Mouse (Mus musculus): ENCODE measurements around the gene Jag1.

Jag1 gene

GRCm38 (mm10) chr2:137064513-137064912, 51.9 kb downstream of the Jag1 start:
- no peak for DNase-seq (ENCODE audit: low read depth, low spot score)

GRCm38 (mm10) chr2:137063829-137064228, 52.6 kb downstream of the Jag1 start:
- DNase-seq (ENCODE audit: low read depth, low spot score) = no peak

GRCm38 (mm10) chr2:137049906-137050305, 66.5 kb downstream of the Jag1 start:
- peak; percentile 50 for DNase-seq (ENCODE audit: low read depth, low spot score)

GRCm38 (mm10) chr2:137049367-137049766, 67.1 kb downstream of the Jag1 start:
- DNase-seq (ENCODE audit: low read depth, low spot score) = peak; percentile 31

- no peak for DNase-seq (ENCODE audit: low read depth, low spot score)
Observed at GRCm38 (mm10) chr2:137044122-137044521, 72.3 kb downstream of the Jag1 start.
